Mouse (Mus musculus): ENCODE data around the gene Olfr108. TPM values are rescaled to one million over a fixed set of nuclear protein-coding genes. Genes with fewer than 3 reads are reported as not detected.

Gene Olfr108
- not detected in 2 replicates for total RNA-seq (2014; fragmentation: Nextera tagmentation)
- not detected in 2 replicates for total RNA-seq (2017)

DNA sequence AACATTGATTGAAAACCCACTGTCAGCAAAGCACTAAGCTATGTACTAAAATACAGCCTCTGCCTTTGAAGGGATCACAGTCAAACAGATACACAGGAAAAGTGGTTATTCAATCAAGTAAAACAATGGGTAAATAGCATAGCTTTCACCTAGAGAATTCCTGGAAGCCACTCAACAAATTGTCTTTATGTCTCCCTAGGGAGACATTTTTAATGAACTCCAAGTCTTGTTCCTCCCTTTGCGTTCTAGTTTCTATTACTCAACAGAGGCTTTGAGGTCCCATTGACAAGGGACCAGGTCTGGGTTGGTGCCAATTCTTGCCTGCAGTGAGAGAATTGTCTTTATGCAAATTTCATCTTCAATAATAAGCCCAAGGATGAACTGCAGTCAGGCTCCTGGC is at the start of gene Olfr108:
Olfr108 (plus strand) TSS at position 301 of the 400 bp plus-strand sequence.
- no peak for ATAC-seq (replicated peaks; ENCODE audit: poor library complexity, severe bottlenecking)

DNA sequence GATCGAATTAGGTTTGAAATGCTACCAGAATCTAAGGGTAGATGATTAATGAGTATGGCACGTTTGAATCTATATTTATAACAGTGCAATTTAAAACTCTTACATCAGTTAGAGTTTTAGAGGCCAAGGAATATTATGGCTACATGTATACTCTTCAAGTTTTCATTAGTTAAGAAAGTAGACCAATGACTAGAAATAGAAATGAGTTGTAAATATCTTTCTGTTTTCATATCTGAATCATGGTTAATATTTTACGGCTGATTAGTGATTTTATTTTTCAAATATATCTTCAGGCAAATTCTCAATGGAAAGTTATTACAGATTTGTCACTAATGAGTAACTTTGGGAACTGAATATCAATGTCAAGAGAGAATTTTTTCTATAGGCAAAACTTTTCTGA is 46.4 kb upstream of the Olfr108 start, which contains the start of gene Olfr107:
Olfr107 (plus strand) TSS at position 301 of the 400 bp plus-strand sequence.
- no peak for ATAC-seq (replicated peaks; ENCODE audit: poor library complexity, severe bottlenecking)

DNA sequence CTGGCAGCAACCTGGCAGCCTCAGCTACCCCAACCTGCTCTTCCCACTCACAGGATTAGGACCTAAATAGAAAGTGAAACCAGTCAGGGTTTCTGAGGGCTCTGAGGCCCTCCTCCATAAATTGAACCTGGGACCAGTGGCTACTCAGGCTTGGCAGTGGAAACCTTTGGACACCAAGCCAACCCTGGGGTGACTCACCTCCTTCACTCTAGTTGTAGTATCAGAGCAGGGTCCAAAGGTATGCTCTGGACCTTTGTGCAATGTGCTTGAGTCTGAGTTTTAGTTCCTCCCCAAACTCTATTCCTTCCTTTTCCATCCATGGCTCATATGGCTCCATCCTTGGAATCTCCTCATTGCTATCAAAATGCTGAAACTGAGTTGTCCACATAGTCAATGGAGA is 31.9 kb upstream of the Olfr108 start:
- no peak for ATAC-seq (replicated peaks; ENCODE audit: poor library complexity, severe bottlenecking)

DNA sequence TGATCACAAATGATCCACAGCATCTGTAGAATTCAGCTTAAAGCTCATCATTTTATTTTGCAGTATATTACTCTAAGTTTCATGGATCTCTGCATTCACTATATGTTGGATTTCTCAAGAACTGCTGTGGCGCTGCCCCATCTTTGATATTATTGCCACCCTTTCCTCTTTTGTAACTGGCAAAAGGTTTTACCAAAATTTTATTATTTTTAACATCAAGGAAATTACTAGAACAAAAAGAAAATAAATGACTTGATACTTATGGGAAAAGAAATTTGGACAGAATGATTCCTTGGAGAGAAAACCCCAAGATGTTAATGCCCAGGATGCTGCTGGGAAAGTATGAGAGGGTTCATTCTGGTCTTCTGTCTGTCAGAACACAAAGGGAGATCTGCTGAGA is 13.3 kb downstream of the Olfr108 start, which contains the start of gene Olfr109:
Olfr109 (plus strand) TSS at position 301 of the 400 bp plus-strand sequence.
- no peak for ATAC-seq (replicated peaks; ENCODE audit: poor library complexity, severe bottlenecking)

DNA sequence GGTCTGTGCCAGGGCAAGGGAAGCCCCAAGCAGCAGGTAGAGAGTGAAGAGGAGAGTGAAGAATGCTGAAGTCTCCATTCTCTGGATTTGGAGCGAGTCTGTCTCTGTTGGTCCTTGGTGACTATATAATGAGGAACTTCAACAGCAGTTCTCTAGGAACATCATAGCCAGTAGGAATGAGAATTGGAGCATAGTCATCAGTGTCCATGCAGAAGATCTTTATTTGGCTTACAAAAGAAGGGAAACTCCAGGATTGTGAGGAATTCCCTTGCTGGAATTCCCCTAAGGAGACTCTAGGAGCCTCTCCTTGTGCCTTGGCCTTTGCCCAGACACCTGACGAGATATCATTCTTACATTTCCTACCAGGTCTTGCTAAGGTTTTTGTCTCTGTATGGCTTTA is 38.2 kb downstream of the Olfr108 start, which contains the start of gene H2-M2:
H2-M2 (minus strand) TSS at position 101 of the 400 bp plus-strand sequence.
- no peak for ATAC-seq (replicated peaks; ENCODE audit: poor library complexity, severe bottlenecking)

DNA sequence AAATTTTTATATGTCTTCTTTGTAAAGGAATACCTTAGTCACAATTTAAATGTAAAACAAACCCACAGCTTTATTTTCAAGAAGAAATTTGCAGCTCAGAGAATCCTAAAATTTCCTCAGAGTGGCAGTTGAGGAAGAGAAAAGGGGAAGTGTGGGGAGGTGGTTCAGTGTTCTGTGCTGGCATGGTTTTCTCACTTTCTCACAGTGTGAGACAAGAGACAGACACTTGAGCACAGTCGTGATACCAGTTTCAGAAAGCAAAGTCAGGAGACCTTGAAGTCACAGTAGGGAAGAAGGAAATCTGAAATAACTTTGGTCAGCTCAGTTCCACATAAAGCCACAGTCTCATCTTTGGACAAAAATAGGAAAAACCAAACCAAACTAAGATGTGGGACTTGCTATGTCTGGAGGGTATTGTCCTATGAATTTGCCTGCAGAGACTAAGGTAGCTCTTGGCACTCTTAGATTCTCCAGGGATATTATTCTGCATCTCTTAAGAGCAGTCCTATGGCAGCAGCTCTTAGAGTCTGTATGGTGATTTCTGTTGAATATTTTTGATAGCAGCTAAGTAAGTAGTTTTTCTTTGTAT is 46.7 kb downstream of the Olfr108 start, which contains the start of gene Olfr110:
Olfr110 (plus strand) TSS at position 539 of the 589 bp plus-strand sequence.
- ATAC-seq (replicated peaks; ENCODE audit: poor library complexity, severe bottlenecking), result peak; percentile 78

Other genes starting within 250 kb of the Olfr108 start
- gene Olfr94, start 244.5 kb upstream of the Olfr108 start, total RNA-seq (2014; fragmentation: Nextera tagmentation), result not detected in 2 replicates
- gene Olfr94, start 244.5 kb upstream of the Olfr108 start, total RNA-seq (2017), result not detected in 2 replicates
- not detected in 2 replicates for gene Olfr95, start 232.4 kb upstream of the Olfr108 start, total RNA-seq (2014; fragmentation: Nextera tagmentation)
- gene Olfr95, start 232.4 kb upstream of the Olfr108 start, total RNA-seq (2017), result not detected in 2 replicates
- gene Olfr96, start 225.3 kb upstream of the Olfr108 start, total RNA-seq (2014; fragmentation: Nextera tagmentation), result not detected in 2 replicates
- gene Olfr96, start 225.3 kb upstream of the Olfr108 start, total RNA-seq (2017), result not detected in 2 replicates
- gene Olfr97, start 208.2 kb upstream of the Olfr108 start, total RNA-seq (2014; fragmentation: Nextera tagmentation), result not detected in 2 replicates
- gene Olfr97, start 208.2 kb upstream of the Olfr108 start, total RNA-seq (2017), result not detected in 2 replicates
- not detected in 2 replicates for gene Olfr98, start 181.7 kb upstream of the Olfr108 start, total RNA-seq (2014; fragmentation: Nextera tagmentation)
- not detected in 2 replicates for gene Olfr98, start 181.7 kb upstream of the Olfr108 start, total RNA-seq (2017)
- gene H2-M3, start 175.3 kb upstream of the Olfr108 start, total RNA-seq (2014; fragmentation: Nextera tagmentation), result 7.3 and 9.4 TPM in 2 replicates
- 16.9 and 23.6 TPM in 2 replicates for gene H2-M3, start 175.3 kb upstream of the Olfr108 start, total RNA-seq (2017)
- not detected in 2 replicates for gene Olfr99, start 162.0 kb upstream of the Olfr108 start, total RNA-seq (2014; fragmentation: Nextera tagmentation)
- not detected in 2 replicates for gene Olfr99, start 162.0 kb upstream of the Olfr108 start, total RNA-seq (2017)
- gene Olfr101, start 141.2 kb upstream of the Olfr108 start, total RNA-seq (2014; fragmentation: Nextera tagmentation), result not detected in 2 replicates
- gene Olfr101, start 141.2 kb upstream of the Olfr108 start, total RNA-seq (2017), result not detected in 2 replicates
- gene Olfr102, start 128.4 kb upstream of the Olfr108 start, total RNA-seq (2014; fragmentation: Nextera tagmentation), result not detected in 2 replicates
- gene Olfr102, start 128.4 kb upstream of the Olfr108 start, total RNA-seq (2017), result not detected in 2 replicates
- gene Olfr103, start 105.8 kb upstream of the Olfr108 start, total RNA-seq (2014; fragmentation: Nextera tagmentation), result not detected in 2 replicates
- not detected in 2 replicates for gene Olfr103, start 105.8 kb upstream of the Olfr108 start, total RNA-seq (2017)
- gene Olfr104-ps, start 85.9 kb upstream of the Olfr108 start, total RNA-seq (2014; fragmentation: Nextera tagmentation), result not detected in 2 replicates
- gene Olfr104-ps, start 85.9 kb upstream of the Olfr108 start, total RNA-seq (2017), result not detected in 2 replicates
- not detected in 2 replicates for gene Olfr105-ps, start 66.4 kb upstream of the Olfr108 start, total RNA-seq (2014; fragmentation: Nextera tagmentation)
- gene Olfr105-ps, start 66.4 kb upstream of the Olfr108 start, total RNA-seq (2017), result not detected in 2 replicates
- not detected in 2 replicates for gene Olfr106-ps, start 55.1 kb upstream of the Olfr108 start, total RNA-seq (2014; fragmentation: Nextera tagmentation)
- not detected in 2 replicates for gene Olfr106-ps, start 55.1 kb upstream of the Olfr108 start, total RNA-seq (2017)
- gene Olfr107, start 46.3 kb upstream of the Olfr108 start, total RNA-seq (2014; fragmentation: Nextera tagmentation), result not detected in 2 replicates
- gene Olfr107, start 46.3 kb upstream of the Olfr108 start, total RNA-seq (2017), result not detected in 2 replicates
- not detected in 2 replicates for gene Olfr109, start 13.4 kb downstream of the Olfr108 start, total RNA-seq (2014; fragmentation: Nextera tagmentation)
- gene Olfr109, start 13.4 kb downstream of the Olfr108 start, total RNA-seq (2017), result not detected in 2 replicates
- gene H2-M2, start 38.1 kb downstream of the Olfr108 start, total RNA-seq (2014; fragmentation: Nextera tagmentation), result not detected in 2 replicates
- not detected in 2 replicates for gene H2-M2, start 38.1 kb downstream of the Olfr108 start, total RNA-seq (2017)
- not detected in 2 replicates for gene Olfr110, start 47.0 kb downstream of the Olfr108 start, total RNA-seq (2014; fragmentation: Nextera tagmentation)
- gene Olfr110, start 47.0 kb downstream of the Olfr108 start, total RNA-seq (2017), result not detected in 2 replicates
- gene Olfr111, start 62.5 kb downstream of the Olfr108 start, total RNA-seq (2014; fragmentation: Nextera tagmentation), result not detected in 2 replicates
- gene Olfr111, start 62.5 kb downstream of the Olfr108 start, total RNA-seq (2017), result not detected in 2 replicates
- gene Olfr112, start 124.0 kb downstream of the Olfr108 start, total RNA-seq (2014; fragmentation: Nextera tagmentation), result not detected in 2 replicates
- not detected in 2 replicates for gene Olfr112, start 124.0 kb downstream of the Olfr108 start, total RNA-seq (2017)
- not detected in 2 replicates for gene Olfr113, start 132.2 kb downstream of the Olfr108 start, total RNA-seq (2014; fragmentation: Nextera tagmentation)
- not detected in 2 replicates for gene Olfr113, start 132.2 kb downstream of the Olfr108 start, total RNA-seq (2017)
- not detected in 2 replicates for gene Olfr114, start 147.3 kb downstream of the Olfr108 start, total RNA-seq (2014; fragmentation: Nextera tagmentation)
- not detected in 2 replicates for gene Olfr114, start 147.3 kb downstream of the Olfr108 start, total RNA-seq (2017)
- not detected in 2 replicates for gene Olfr115, start 181.6 kb downstream of the Olfr108 start, total RNA-seq (2014; fragmentation: Nextera tagmentation)
- not detected in 2 replicates for gene Olfr115, start 181.6 kb downstream of the Olfr108 start, total RNA-seq (2017)
- not detected in 2 replicates for gene Olfr116, start 181.7 kb downstream of the Olfr108 start, total RNA-seq (2014; fragmentation: Nextera tagmentation)
- not detected in 2 replicates for gene Olfr116, start 181.7 kb downstream of the Olfr108 start, total RNA-seq (2017)
- gene Olfr117, start 218.3 kb downstream of the Olfr108 start, total RNA-seq (2014; fragmentation: Nextera tagmentation), result not detected in 2 replicates
- gene Olfr117, start 218.3 kb downstream of the Olfr108 start, total RNA-seq (2017), result not detected in 2 replicates
- not detected in 2 replicates for gene Olfr118, start 221.5 kb downstream of the Olfr108 start, total RNA-seq (2014; fragmentation: Nextera tagmentation)
- gene Olfr118, start 221.5 kb downstream of the Olfr108 start, total RNA-seq (2017), result not detected in 2 replicates